Mouse (Mus musculus): ENCODE results near the gene S100a4. TPM values are rescaled to one million over a fixed set of nuclear protein-coding genes. Genes with fewer than 3 reads are reported as not detected.

Gene S100a4
- polyA plus RNA-seq, 1 experiment from 2014 or later, result 13.6 TPM

DNA sequence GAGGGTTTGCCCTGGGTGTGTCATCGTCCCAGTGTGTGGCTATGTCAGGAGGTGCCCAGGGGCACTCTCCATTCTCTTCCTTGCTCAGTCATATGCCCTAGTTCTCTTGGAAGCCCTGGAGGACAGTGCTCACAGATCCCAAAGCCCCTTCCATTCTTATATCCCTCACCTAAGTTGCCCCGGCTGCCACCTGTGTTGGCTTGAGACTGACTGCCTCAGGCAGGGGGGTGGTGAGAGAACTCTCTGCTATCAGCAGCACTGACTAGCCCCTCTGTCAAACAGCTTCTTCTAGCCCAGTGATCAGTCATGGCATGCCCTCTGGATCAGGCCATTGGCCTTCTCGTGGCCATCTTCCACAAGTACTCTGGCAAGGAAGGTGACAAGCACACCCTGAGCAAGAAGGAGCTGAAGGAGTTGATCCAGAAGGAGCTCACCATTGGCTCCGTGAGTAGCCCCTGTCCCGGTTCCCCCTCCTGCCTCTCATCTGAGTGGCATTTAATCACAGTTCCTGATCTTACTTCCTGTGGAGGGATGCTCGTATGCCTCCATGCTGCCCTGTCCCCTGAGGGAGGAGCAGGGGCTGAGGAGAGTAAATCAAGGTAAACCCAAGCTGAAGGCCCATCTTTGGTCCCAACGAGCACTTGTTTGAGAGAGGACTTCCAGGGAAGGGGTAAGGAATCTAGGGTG is 10.0 kb downstream of the S100a4 start:
- no peak for ATAC-seq (ENCODE audit: insufficient read depth, low FRiP score, low read depth)
- WGBS, result 65% methylated on average over 7 of the region's 7 CpGs
- Histone ChIP-seq H3K4me3 (replicated peaks) (peak overlapping the region; percentile 51), H3K36me3 (no peaks in the 10 kb centered on the region), H3K4me1 (peaks cover 21% of the 10 kb centered on the region), H3K9ac (peak overlapping the region; percentile 19; the same call in 1 of the 2 replicates), H3K27me3 (replicated peaks) (no peaks in the 10 kb centered on the region), H3K27ac (peak overlapping the region; percentile 85), H3K4me2 (peak overlapping the region; percentile 71), H3K9me3 (no peaks in the 10 kb centered on the region)

DNA sequence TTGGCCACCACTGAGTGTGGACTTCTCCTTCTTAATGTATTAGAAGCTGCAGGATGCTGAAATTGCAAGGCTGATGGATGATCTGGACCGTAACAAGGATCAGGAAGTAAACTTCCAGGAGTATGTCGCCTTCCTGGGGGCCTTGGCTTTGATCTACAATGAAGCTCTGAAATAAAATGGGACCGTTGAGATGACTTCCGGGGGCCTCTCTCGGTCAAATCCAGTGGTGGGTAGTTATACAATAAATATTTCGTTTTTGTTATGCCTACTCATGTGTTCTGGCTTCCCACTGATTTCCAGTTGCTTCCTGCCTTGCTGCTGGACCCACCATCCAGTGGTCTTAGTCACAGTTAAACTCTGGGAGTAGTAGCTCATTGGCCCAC is 10.6 kb downstream of the S100a4 start:
- Histone ChIP-seq H3K27me3 (replicated peaks) (no peaks in the 10 kb centered on the region), H3K36me3 (no peaks in the 10 kb centered on the region), H3K4me2 (peak overlapping the region; percentile 71), H3K4me1 (peaks cover 21% of the 10 kb centered on the region), H3K27ac (peak overlapping the region; percentile 85), H3K4me3 (replicated peaks) (peak overlapping the region; percentile 51), H3K9ac (no peak overlapping the region), H3K9me3 (no peaks in the 10 kb centered on the region)
- no peak for ATAC-seq (ENCODE audit: insufficient read depth, low FRiP score, low read depth)
- WGBS, result 83% methylated on average over 6 of the region's 6 CpGs

DNA sequence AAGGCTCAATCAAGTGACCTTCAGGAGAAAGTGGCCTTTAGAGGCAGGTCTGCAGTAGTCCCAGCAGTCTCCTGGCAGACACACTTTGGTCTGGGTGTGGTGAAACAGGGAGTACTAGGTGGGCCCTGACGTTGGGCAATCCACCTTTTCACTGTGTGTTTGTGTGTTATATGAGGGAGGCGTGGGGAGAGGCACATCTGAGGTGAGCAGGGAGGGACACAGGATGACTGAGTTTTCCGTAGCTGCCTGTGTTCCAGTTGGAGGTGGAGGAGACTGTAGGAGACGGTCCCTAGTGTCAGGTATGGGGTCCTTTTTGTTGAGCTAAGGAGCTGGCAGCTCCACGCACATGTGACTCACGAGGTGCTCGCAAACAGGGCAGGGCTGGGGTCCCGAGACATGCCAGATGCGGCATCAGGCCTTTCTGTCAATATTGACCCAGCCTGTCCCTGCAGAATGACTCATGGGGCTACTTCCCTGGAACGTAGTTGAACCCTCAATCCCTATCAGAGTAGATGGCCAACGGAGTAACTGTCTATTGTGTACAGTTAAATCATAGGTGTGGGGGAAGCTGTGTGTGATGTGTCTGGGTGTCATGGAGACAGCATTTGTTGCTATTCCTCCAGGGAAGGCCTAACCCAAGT is 11.2 kb downstream of the S100a4 start:
- H3K4me2 ChIP-seq, result peak overlapping the region; percentile 71
- peak overlapping the region; percentile 85 for H3K27ac ChIP-seq
- peak overlapping the region; percentile 51 for H3K4me3 ChIP-seq (replicated peaks)
- 56% methylated on average over 11 of the region's 11 CpGs for WGBS
- H3K4me1 ChIP-seq, result peaks cover 21% of the 10 kb centered on the region
- H3K9ac ChIP-seq, result no peak overlapping the region
- peak; percentile 51 for ATAC-seq (ENCODE audit: insufficient read depth, low FRiP score, low read depth)
- no peaks in the 10 kb centered on the region for H3K9me3 ChIP-seq
- no peaks in the 10 kb centered on the region for H3K36me3 ChIP-seq
- H3K27me3 ChIP-seq (replicated peaks), result no peaks in the 10 kb centered on the region

DNA sequence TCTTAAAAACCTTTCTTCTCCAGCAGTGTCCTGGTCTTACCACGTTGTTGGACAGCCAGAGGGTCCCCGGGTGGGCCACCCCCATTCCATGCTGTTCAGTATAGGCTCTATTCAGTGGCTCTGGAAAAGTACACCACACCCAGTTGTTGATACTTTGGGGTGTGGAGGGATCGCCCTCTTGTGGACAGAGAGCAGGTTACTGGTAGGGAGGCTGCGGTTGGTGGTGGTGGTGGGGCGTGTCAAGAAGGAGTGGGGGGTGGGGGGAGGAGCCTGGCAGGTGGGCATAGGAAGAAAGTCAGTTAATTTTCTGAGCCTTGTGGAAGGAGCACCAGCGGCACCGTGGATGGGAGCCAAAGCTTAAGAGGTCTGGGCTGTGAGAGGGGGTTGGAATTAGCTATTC is 11.8 kb downstream of the S100a4 start:
- Histone ChIP-seq H3K27ac (peak overlapping the region; percentile 85; the same call in 1 of the 2 replicates), H3K9ac (no peak overlapping the region), H3K4me3 (replicated peaks) (peak overlapping the region; percentile 51), H3K36me3 (no peaks in the 10 kb centered on the region), H3K9me3 (no peaks in the 10 kb centered on the region), H3K4me1 (peaks cover 21% of the 10 kb centered on the region), H3K4me2 (peak overlapping the region; percentile 71), H3K27me3 (replicated peaks) (no peaks in the 10 kb centered on the region)
- peak; percentile 68 for ATAC-seq (ENCODE audit: insufficient read depth, low FRiP score, low read depth)
- 9% methylated on average over 7 of the region's 7 CpGs for WGBS

DNA sequence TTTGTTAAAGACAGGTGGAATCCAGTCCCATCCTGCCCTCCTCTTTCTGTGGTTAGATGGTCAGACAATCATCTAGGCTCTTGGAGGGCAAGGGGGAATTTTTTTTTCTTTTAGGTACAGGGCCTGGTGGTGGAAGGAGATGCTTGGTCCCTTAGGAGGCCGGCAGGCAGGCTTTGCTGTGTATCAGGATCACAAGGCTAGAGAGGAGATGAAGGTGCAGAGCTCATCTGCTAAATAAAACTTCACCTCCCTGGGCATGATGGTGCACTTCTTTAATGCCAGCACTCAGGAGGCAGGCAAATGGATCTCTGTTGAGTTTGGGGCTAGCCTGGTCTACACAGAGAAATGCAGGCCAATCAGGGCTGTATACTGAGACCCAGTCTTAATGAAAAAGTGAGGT is 12.3 kb downstream of the S100a4 start:
- Histone ChIP-seq H3K27ac (0 out of 2 replicates have a peak overlapping the region, but pooled peaks have one; percentile 35), H3K4me2 (peak overlapping the region; percentile 71; the same call in 1 of the 2 replicates), H3K4me1 (peaks cover 21% of the 10 kb centered on the region), H3K36me3 (no peaks in the 10 kb centered on the region), H3K9ac (no peak overlapping the region), H3K4me3 (replicated peaks) (peak overlapping the region; percentile 51; the same call in 1 of the 2 replicates), H3K27me3 (replicated peaks) (no peaks in the 10 kb centered on the region), H3K9me3 (no peaks in the 10 kb centered on the region)
- WGBS, result 61% methylated on average over 1 of the region's 1 CpGs
- ATAC-seq (ENCODE audit: insufficient read depth, low FRiP score, low read depth), result no peak

- Histone ChIP-seq H3K4me2 (no peak overlapping the region), H3K4me1 (peaks cover 21% of the 10 kb centered on the region), H3K27me3 (replicated peaks) (no peaks in the 10 kb centered on the region), H3K9me3 (no peaks in the 10 kb centered on the region), H3K27ac (no peak overlapping the region), H3K9ac (no peak overlapping the region), H3K4me3 (replicated peaks) (no peak overlapping the region), H3K36me3 (no peaks in the 10 kb centered on the region)
- no peak for ATAC-seq (ENCODE audit: insufficient read depth, low FRiP score, low read depth)
- 3% methylated on average over 1 of the region's 1 CpGs for WGBS
These were observed 14.0 kb downstream of the S100a4 start for GRCm38 (mm10) chr3:90617586-90617985.

DNA sequence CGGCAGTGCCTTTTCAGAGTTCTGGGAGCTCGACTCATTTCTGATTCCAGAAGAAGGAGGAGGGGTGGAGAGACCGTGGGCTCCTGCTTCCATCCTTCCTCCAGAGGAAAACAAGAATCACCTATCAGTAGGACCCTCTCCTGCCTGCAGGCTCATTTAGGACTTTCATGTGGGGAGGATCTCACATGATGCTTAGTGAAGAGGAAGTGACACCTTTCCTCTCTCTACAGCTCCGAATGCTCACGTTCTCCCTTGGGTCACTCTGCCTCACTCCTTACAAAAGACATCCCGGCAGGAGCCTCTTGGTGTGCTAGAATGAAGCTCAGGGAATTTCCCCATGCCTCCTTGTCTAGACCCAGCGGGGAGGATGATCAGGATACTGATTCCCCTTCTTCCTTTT is 18.0 kb downstream of the S100a4 start:
- Histone ChIP-seq H3K9ac (no peak overlapping the region), H3K4me2 (no peak overlapping the region), H3K27ac (no peak overlapping the region), H3K4me1 (peaks cover 15% of the 10 kb centered on the region), H3K36me3 (no peaks in the 10 kb centered on the region), H3K27me3 (replicated peaks) (no peaks in the 10 kb centered on the region), H3K9me3 (no peaks in the 10 kb centered on the region), H3K4me3 (replicated peaks) (no peak overlapping the region)
- 45% methylated on average over 7 of the region's 7 CpGs for WGBS
- no peak for ATAC-seq (ENCODE audit: insufficient read depth, low FRiP score, low read depth)

GRCm38 (mm10) chr3:90623435-90624071 is 20.0 kb downstream of the S100a4 start:
- Histone ChIP-seq H3K4me1 (peaks cover 15% of the 10 kb centered on the region), H3K4me3 (replicated peaks) (no peak overlapping the region), H3K4me2 (no peak overlapping the region), H3K36me3 (no peaks in the 10 kb centered on the region), H3K9ac (no peak overlapping the region), H3K9me3 (no peaks in the 10 kb centered on the region), H3K27ac (peak overlapping the region; percentile 51), H3K27me3 (replicated peaks) (no peaks in the 10 kb centered on the region)
- peak; percentile 34; the same call in 1 of the 2 replicates for ATAC-seq (ENCODE audit: insufficient read depth, low FRiP score, low read depth)
- WGBS, result 19% methylated on average over 2 of the region's 2 CpGs

GRCm38 (mm10) chr3:90625496-90625895 is 21.9 kb downstream of the S100a4 start:
- Histone ChIP-seq H3K4me2 (no peak overlapping the region), H3K36me3 (no peaks in the 10 kb centered on the region), H3K27me3 (replicated peaks) (no peaks in the 10 kb centered on the region), H3K4me3 (replicated peaks) (no peak overlapping the region), H3K4me1 (peaks cover 15% of the 10 kb centered on the region), H3K27ac (peak overlapping the region; percentile 90), H3K9me3 (no peaks in the 10 kb centered on the region), H3K9ac (no peak overlapping the region)
- ATAC-seq (ENCODE audit: insufficient read depth, low FRiP score, low read depth), result no peak
- 76% methylated on average over 5 of the region's 5 CpGs for WGBS

DNA sequence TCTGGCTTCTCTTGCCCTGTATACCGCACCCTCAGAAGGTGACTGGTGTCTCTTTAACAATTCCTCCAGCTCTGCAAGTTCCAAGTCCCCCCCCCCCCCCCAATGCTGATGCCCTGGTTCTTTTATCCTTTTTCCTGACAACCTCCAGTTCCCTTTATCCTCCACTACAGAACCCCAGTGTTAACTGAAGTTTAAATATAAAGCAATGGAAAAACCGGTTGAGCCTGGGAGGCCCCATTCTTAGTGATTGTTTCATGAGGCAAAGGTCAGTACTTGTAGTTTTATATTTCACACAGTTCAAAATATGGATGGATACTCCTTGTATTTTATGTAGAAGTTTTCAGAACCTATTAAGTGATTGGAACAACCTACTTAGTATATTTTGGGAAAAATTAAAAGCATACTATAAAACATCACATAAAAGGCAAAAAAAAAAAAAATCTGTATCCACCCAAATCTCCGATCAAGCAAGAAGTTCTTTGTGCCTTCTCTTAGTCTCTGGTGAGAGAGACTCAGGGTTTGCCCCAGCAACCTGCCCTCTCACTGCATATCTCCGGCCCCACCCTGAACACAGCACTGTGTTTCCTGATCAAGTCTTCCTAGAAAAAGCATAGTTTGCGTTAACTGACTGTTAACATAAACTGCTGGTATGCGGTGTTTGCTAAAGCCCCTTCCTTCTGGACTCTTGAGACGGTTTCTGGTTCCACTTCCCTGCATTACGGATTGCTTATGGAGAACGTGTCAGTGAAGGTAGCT is 22.9 kb downstream of the S100a4 start:
- Histone ChIP-seq H3K4me3 (replicated peaks) (no peak overlapping the region), H3K9ac (no peak overlapping the region), H3K4me1 (peaks cover 15% of the 10 kb centered on the region), H3K4me2 (no peak overlapping the region), H3K27ac (peak overlapping the region; percentile 90), H3K36me3 (no peaks in the 10 kb centered on the region), H3K9me3 (no peaks in the 10 kb centered on the region), H3K27me3 (replicated peaks) (no peaks in the 10 kb centered on the region)
- peak; percentile 59 for ATAC-seq (ENCODE audit: insufficient read depth, low FRiP score, low read depth)
- 41% methylated on average over 9 of the region's 9 CpGs for WGBS

GRCm38 (mm10) chr3:90627366-90627765 is 23.8 kb downstream of the S100a4 start:
- no peak overlapping the region for H3K4me3 ChIP-seq (replicated peaks)
- H3K4me1 ChIP-seq, result peaks cover 15% of the 10 kb centered on the region
- no peaks in the 10 kb centered on the region for H3K36me3 ChIP-seq
- H3K27me3 ChIP-seq (replicated peaks), result no peaks in the 10 kb centered on the region
- H3K4me2 ChIP-seq, result no peak overlapping the region
- 86% methylated on average over 5 of the region's 5 CpGs for WGBS
- H3K27ac ChIP-seq, result peak overlapping the region; percentile 87
- no peak overlapping the region for H3K9ac ChIP-seq
- H3K9me3 ChIP-seq, result no peaks in the 10 kb centered on the region
- ATAC-seq (ENCODE audit: insufficient read depth, low FRiP score, low read depth), result no peak

Measured in stomach, embryonic 15.5 days (tissue).